Mouse (Mus musculus) small intestine, adult 2 months (tissue): ENCODE results near the gene Hoxa9. TPM values are rescaled to one million over a fixed set of nuclear protein-coding genes. Genes with fewer than 3 reads are reported as not detected.

Source experiments
- H3K27ac ChIP-seq: fragments of 200-500 bp; 2 replicates; pipeline ENCODE4 v1.5.1; 2012; ENCODE audit warnings: low read depth, low read length, control low read depth, inconsistent platforms; ENCODE audit not compliant: insufficient read depth
- H3K27me3 ChIP-seq: fragments of 200-500 bp; 2 replicates; pipeline ENCODE4 v1.6.1; 2012; ENCODE audit warnings: mild to moderate bottlenecking, moderate library complexity, low read length, inconsistent platforms; ENCODE audit not compliant: control insufficient read depth, insufficient read depth
- H3K36me3 ChIP-seq: fragments of 200-500 bp; 2 replicates; pipeline ENCODE4 v1.6.1; 2012; ENCODE audit warnings: mild to moderate bottlenecking, low read length, control low read depth, inconsistent platforms; ENCODE audit not compliant: control insufficient read depth, insufficient read depth
- H3K4me1 ChIP-seq: fragments of 200-500 bp; 2 replicates; pipeline ENCODE4 v1.6.1; 2012; ENCODE audit warnings: low read length, inconsistent platforms, mixed read lengths; ENCODE audit not compliant: control insufficient read depth, insufficient read depth, insufficient read length
- H3K4me3 ChIP-seq: fragments of 200-500 bp; 2 replicates; pipeline ENCODE4 v1.5.1; 2012; ENCODE audit warnings: low read depth, mild to moderate bottlenecking, control low read depth, inconsistent platforms, low read length, moderate library complexity
- CTCF ChIP-seq: fragments of 200-500 bp; IDR thresholded peaks from 2 replicates; pipeline ENCODE4 v1.5.1; 2012; ENCODE audit warnings: low read depth, mild to moderate bottlenecking, control low read depth, inconsistent platforms, low read length, moderate library complexity, mixed read lengths; ENCODE audit not compliant: insufficient replicate concordance, insufficient read length; ENCODE audit errors: extremely low read depth
- POLR2A ChIP-seq: fragments of 200-500 bp; IDR thresholded peaks from 2 replicates; pipeline ENCODE4 v1.6.1; 2012; ENCODE audit warnings: low read depth, mild to moderate bottlenecking, control low read depth, inconsistent platforms, low read length, moderate library complexity
- WGBS: fragments of 180-500 bp; shearing (Covaris S2); methylation state at CpG from one replicate; pipeline ENCODE4 v1.1.7; 2018; 5-methylcytosine and 5-hydroxymethylcytosine counted together
- polyA plus RNA-seq: library from polyadenylated mRNA; depleted of rRNA; stranded (reverse); fragments of >200 nt; gene quantifications from 2 replicates; pipeline ENCODE4 v1.2.3, GENCODE M21; 2012

The Hoxa9 gene
- polyA plus RNA-seq, 1 experiment = not detected

DNA sequence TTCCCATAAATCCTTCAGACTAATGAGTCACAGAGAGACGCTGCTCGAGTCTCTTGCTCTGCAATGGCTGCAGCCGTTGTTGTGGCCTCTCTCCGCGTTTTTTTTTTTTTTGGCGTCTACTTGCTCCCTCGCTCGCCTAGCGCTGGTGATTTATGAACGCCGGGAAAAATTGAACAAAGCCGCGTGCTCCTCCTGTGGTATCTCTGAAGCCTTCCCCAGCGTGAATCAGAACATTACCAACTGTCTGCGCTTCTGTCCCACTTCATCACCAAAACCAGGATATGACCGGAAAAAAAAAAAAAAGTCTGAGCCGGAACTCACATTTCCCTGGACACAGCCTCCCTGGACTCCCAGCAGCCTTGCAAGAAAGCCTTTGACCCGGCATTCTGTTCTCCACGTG is 45.7 kb downstream of the Hoxa9 start:
- H3K27ac ChIP-seq = no peak overlapping the region
- no peak; the same call in 1 of the 2 replicates for TF ChIP-seq POLR2A
- TF ChIP-seq CTCF = no peak
- H3K4me3 ChIP-seq = peak overlapping the region; percentile 2; the same call in 1 of the 2 replicates
- 22% methylated on average over 19 of the region's 19 CpGs for WGBS
- H3K36me3 ChIP-seq = no peaks in the 10 kb centered on the region
- peaks cover 24% of the 10 kb centered on the region for H3K27me3 ChIP-seq
- peaks cover 12% of the 10 kb centered on the region for H3K4me1 ChIP-seq

DNA sequence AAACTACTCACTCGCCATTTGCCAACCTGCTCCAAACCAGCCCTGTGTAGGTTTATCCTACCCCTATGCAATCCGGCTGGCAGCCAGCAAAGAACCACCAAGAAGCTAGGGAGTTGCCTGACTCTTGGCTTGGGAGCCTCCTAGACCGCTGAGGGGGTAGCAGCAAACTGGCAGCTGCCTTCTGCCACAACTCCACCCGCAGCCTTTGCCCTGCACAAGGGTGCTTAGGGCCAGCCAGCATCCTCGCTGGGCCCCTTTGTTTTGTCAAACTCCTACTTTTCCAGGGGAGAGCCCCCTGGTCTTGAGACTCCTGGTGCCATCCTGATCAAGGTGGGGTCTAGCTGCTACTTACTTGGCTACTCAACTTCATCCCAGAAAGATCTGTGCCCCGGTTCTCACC is 46.2 kb downstream of the Hoxa9 start:
- WGBS = 38% methylated on average over 6 of the region's 6 CpGs
- Histone ChIP-seq H3K4me1 (peaks cover 12% of the 10 kb centered on the region), H3K36me3 (no peaks in the 10 kb centered on the region), H3K4me3 (no peak overlapping the region), H3K27ac (no peak overlapping the region), H3K27me3 (peaks cover 24% of the 10 kb centered on the region)
- TF ChIP-seq CTCF (no peak), POLR2A (no peak)

DNA sequence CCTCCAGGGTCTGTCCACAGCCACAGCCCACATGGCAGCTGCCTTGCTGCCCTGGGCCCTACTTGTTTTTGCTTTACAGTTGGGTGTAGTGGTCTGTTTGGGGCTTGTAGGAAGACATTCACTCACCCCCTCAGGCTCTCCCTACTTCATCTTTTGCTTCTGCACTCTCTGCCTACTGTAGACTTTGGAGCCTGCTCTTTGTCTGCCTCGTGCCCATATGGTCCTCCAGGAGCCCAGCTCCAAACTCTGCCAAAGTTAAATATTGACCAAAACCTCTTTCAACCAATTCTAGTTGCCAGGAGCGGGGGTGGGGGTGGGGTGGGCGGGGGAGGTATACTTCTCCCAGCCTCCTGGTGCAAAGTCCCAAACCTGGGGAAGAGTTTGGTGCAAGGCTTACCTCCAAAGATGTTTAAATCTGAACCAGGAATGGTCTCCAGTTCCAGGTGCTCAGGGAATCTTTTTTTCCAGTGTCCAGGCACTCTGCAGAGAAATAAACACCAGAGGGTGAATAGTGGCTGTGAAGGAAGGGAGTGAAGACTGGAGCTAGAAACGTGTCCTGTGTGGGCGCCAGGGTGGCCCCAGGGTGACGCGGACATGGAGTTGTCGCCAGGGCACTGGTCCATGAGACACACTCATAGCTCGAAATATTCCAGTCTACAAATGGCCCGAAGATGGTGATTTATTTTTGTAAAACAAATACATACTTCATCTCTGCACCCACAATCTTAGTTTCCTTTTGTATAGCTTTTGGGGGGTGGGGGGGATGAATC is 47.4 kb downstream of the Hoxa9 start:
- TF ChIP-seq POLR2A (no peak), CTCF (no peak)
- Histone ChIP-seq H3K36me3 (no peaks in the 10 kb centered on the region), H3K4me1 (peaks cover 12% of the 10 kb centered on the region), H3K4me3 (no peak overlapping the region), H3K27me3 (peaks cover 29% of the 10 kb centered on the region), H3K27ac (peak overlapping the region; percentile 3; the same call in 1 of the 2 replicates)
- 15% methylated on average over 10 of the region's 10 CpGs for WGBS

DNA sequence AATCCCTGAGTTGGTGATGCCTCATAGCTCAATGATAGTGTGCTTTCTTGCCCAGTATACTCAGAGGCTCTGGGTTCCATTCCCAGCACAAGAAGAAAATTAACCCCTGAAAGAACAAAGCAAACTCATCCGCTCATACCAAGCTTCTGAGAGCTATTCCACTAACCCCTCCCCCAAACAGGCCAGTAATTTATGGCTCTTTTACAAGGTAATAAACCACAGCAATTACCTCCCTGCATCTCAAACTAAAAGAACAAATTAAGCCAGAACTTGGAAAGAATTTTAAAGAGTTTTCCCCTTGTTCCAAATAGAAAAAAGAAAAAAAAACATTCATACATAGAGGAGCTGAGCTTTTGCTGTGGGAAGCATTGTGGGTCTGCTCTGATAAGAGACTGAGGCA is 48.1 kb downstream of the Hoxa9 start:
- TF ChIP-seq CTCF = no peak
- TF ChIP-seq POLR2A = no peak
- Histone ChIP-seq H3K27me3 (peaks cover 29% of the 10 kb centered on the region), H3K4me1 (peaks cover 12% of the 10 kb centered on the region), H3K36me3 (no peaks in the 10 kb centered on the region), H3K27ac (no peak overlapping the region), H3K4me3 (no peak overlapping the region)
- WGBS = 29% methylated on average over 1 of the region's 1 CpGs

DNA sequence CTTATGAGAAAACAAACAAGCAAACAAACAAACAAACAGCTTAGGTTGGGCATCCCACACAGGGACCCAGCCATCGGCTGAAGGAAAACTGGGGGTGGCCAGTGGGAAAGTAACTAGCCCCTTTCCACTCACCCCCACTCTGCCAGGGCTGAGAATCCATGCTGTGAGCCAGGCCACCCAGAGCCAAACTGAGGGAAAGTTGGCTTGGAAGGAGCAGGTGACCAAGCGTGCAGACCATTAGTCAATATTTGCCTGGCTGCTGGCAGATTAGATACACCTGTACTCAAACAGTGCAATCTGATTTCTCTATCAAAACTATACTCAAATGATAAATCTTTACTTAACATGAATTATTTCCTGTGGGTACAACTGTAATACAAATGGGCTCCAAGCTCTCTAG is 48.9 kb downstream of the Hoxa9 start:
- Histone ChIP-seq H3K36me3 (no peaks in the 10 kb centered on the region), H3K27ac (no peak overlapping the region), H3K4me1 (peaks cover 12% of the 10 kb centered on the region), H3K4me3 (no peak overlapping the region), H3K27me3 (peaks cover 32% of the 10 kb centered on the region)
- 36% methylated on average over 2 of the region's 2 CpGs for WGBS
- TF ChIP-seq POLR2A (no peak), CTCF (no peak)

DNA sequence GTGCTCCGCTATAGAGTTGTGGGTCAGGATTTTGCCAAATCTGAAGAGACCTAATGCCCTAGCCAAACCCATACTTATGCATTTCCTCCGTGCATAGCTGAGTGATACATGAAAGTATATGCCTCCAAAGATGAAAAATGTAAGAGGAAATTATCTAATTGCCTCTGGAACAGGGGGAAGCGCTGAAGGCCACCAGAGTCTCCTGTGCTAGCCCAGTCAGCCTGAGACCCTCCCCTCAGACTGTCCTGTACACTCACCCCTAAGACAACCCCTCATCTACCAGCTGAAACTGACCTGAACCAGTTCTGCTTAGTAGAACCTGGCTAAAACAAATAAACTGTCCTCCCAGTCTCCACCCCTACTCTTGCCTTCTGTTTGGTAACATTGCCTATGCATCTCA is 50.2 kb downstream of the Hoxa9 start:
- peak overlapping the region; percentile 46 for H3K27ac ChIP-seq

DNA sequence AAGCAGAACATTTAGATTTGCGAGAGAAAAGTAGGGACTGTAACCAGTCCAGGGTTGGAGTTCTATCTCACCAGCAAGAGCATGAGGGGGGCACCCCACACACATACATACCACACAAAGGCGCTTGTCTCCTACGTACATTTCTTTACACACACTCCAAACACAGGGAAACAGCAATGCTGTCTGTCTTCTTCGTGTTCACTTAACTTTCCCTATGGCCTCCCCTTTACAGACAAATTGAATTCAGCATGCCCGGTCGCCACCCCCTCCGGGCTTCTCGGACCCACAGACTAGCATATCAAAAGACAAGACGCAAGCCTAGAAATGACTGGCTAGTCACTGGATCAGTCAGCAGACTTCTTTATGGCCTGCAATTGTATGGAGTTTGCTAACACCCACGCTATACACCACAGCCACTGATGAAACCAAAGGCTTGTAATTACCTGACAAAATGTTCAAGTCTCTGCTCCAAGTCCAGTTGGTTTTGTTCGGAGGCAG is 50.6 kb downstream of the Hoxa9 start:
- peaks cover 12% of the 10 kb centered on the region for H3K4me1 ChIP-seq
- H3K27ac ChIP-seq = peak overlapping the region; percentile 46; the same call in 1 of the 2 replicates

More for the DNA sequence above, 50.2 kb downstream of the Hoxa9 start:
- no peak for TF ChIP-seq POLR2A
- TF ChIP-seq CTCF = no peak
- H3K27me3 ChIP-seq = peaks cover 28% of the 10 kb centered on the region
- no peak overlapping the region for H3K4me3 ChIP-seq
- WGBS = 79% methylated on average over 3 of the region's 3 CpGs
- H3K4me1 ChIP-seq = peaks cover 12% of the 10 kb centered on the region
- H3K36me3 ChIP-seq = no peaks in the 10 kb centered on the region

More for the DNA sequence above, 50.6 kb downstream of the Hoxa9 start:
- WGBS = 80% methylated on average over 11 of the region's 11 CpGs
- no peaks in the 10 kb centered on the region for H3K36me3 ChIP-seq
- H3K4me3 ChIP-seq = peak overlapping the region; percentile 32; the same call in 1 of the 2 replicates
- no peak for TF ChIP-seq POLR2A
- no peak for TF ChIP-seq CTCF
- peaks cover 28% of the 10 kb centered on the region for H3K27me3 ChIP-seq
